Mouse (Mus musculus): ENCODE results near the gene Pex13. TPM values are rescaled to one million over a fixed set of nuclear protein-coding genes. Genes with fewer than 3 reads are reported as not detected.
"Not testable (repeated sequence)": the region's sequence is repeated elsewhere in the genome, so short reads cannot be mapped to it uniquely, and the experiment has no call there.

Pex13 gene
- polyA plus RNA-seq, 1 experiment from 2014 or later = 22.2 TPM

DNA sequence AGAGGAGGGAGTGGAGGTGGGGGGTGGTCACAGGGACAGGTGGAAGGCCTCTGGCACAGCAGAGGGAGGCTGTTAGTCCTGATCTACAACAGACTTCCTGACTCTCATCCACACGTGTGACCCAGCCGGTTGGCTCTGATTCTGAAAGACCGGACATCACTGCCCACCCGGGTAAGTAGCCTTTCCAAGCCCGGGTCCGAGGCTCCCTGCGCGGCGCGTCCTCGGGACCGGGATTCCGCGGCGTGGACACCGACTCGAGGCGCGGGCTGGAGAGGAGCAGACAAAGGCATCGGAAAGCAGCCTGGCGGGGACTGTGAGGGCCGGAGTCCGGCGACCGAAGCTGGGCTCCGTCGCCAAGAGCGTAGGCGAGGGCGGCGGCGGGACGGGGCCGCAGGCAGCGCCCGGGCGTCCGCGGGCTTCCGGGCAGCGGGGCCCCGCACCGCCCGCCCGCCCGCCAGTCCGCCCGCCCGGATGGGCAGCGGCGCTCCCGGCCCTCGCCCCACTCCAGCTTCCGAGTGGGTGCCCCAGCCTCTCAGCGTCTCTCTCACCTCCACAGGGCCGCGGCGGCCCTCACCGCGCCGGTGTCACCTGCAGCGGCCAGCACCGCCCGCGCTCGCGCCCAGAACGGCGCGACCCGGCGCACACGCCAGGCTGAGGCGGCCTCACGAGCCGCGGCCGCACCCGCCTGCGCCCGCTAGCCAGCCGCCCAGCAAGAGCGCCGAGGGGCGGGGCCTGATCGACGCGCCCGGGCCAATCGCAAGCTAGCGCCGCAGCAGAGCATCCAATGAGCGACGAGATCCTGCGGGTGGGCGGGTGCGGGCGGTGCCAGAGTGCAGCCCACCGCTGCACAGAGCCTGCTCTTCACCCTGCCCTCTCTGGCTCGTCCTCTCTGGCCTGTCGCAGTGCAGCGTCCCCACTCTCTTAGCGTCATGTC, 32.5 kb downstream of the Pex13 start, which contains the start of gene 0610010F05Rik:
Gene 0610010F05Rik, minus strand, starts transcription at position 695 of the 934 bp plus-strand sequence.
- Histone ChIP-seq H3K36me3 (ENCODE audit: insufficient read depth, low read length) (no peaks in the 10 kb centered on the region), H3K27me3 (replicated peaks; ENCODE audit: insufficient read depth, low read length) (no peaks in the 10 kb centered on the region), H3K9ac (replicated peaks; ENCODE audit: low read depth) (peak within 1 kb of the TSS; percentile 91), H3K4me3 (ENCODE audit: low read depth, low read length) (peak within 1 kb of the TSS; percentile 88), H3K27ac (ENCODE audit: low read length) (peak within 1 kb of the TSS; percentile 89), H3K4me1 (ENCODE audit: insufficient read depth, low read depth, low read length) (no peaks in the 10 kb centered on the region), H3K9me3 (ENCODE audit: low read length) (no peaks in the 10 kb centered on the region), H3K4me2 (replicated peaks; ENCODE audit: low read depth, low read length) (peak within 1 kb of the TSS; percentile 88)
- WGBS = under 1% methylated on average over 56 of the region's 103 CpGs
- TF ChIP-seq EP300 (IDR thresholded peaks at IDR 0.05) (no peak), CTCF (IDR thresholded peaks at IDR 0.05) (no peak)
- DNase-seq (ENCODE audit: low spot score) (peak; percentile 97), ATAC-seq (peak; percentile 100)

DNA sequence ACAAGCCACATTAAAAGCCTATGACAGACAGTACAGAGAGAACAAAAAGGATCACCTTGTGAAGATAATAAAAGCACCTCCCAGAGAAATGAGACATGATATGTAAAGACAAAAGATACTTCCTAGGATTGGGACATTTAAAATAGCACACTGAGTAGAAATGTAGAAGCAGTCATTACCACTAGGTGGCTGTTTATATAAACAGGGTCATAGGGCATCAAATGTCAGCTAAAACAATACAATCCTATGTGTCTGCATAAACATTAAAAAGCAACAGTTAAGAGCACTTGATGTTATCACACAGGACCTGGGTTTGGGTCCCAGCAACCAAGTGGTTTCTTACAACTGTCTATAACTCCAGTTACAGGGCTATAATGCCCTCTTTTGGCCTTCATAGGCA, 35.1 kb downstream of the Pex13 start:
- no peaks in the 10 kb centered on the region for H3K9me3 ChIP-seq (ENCODE audit: low read length)
- H3K4me1 ChIP-seq (ENCODE audit: insufficient read depth, low read depth, low read length) = no peaks in the 10 kb centered on the region
- TF ChIP-seq CTCF (IDR thresholded peaks at IDR 0.05) = peak; percentile 34
- TF ChIP-seq EP300 (IDR thresholded peaks at IDR 0.05) = no peak
- ATAC-seq = no peak
- H3K4me3 ChIP-seq (ENCODE audit: low read depth, low read length) = no peak overlapping the region
- no peaks in the 10 kb centered on the region for H3K27me3 ChIP-seq (replicated peaks; ENCODE audit: insufficient read depth, low read length)
- no peak overlapping the region for H3K9ac ChIP-seq (replicated peaks; ENCODE audit: low read depth)
- no peak overlapping the region for H3K27ac ChIP-seq (ENCODE audit: low read length)
- H3K4me2 ChIP-seq (replicated peaks; ENCODE audit: low read depth, low read length) = no peak overlapping the region
- no peaks in the 10 kb centered on the region for H3K36me3 ChIP-seq (ENCODE audit: insufficient read depth, low read length)
- peak; percentile 8 for DNase-seq (ENCODE audit: low spot score)

- no peaks in the 10 kb centered on the region for H3K27me3 ChIP-seq (replicated peaks; ENCODE audit: insufficient read depth, low read length)
- H3K9me3 ChIP-seq (ENCODE audit: low read length) = no peaks in the 10 kb centered on the region
- no peaks in the 10 kb centered on the region for H3K36me3 ChIP-seq (ENCODE audit: insufficient read depth, low read length)
- no peak overlapping the region for H3K4me2 ChIP-seq (replicated peaks; ENCODE audit: low read depth, low read length)
- no peak overlapping the region for H3K27ac ChIP-seq (ENCODE audit: low read length)
- H3K9ac ChIP-seq (replicated peaks; ENCODE audit: low read depth) = no peak overlapping the region
- no peak overlapping the region for H3K4me3 ChIP-seq (ENCODE audit: low read depth, low read length)
- no peaks in the 10 kb centered on the region for H3K4me1 ChIP-seq (ENCODE audit: insufficient read depth, low read depth, low read length)
- DNase-seq (ENCODE audit: low spot score) = no peak
- TF ChIP-seq EP300 (IDR thresholded peaks at IDR 0.05) (no peak), CTCF (IDR thresholded peaks at IDR 0.05) (no peak)
- ATAC-seq = no peak
- WGBS = 82% methylated on average over 5 of the region's 5 CpGs
Observed at GRCm38 (mm10) chr11:23618995-23619394, 46.8 kb downstream of the Pex13 start.

DNA sequence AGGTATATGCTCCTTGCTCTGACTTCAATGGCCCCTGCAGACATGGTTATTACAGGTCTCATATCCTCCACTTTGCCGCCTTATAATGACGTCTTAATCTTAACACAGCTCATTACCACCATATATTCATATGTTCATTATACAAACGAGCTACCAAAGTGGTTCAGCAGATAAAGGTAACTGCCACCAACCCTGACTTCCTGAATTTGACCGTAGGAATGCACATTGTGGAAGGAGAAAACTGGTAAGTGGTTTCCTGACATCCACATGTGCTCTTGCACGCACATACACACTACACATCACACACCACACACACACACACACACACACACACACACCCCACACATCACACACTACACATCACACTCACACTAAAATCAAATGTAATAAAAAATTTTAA, 51.2 kb downstream of the Pex13 start:
- 77% methylated on average over 5 of the region's 5 CpGs for WGBS
- H3K4me2 ChIP-seq (replicated peaks; ENCODE audit: low read depth, low read length) = no peak overlapping the region
- no peak for ATAC-seq
- TF ChIP-seq EP300 (IDR thresholded peaks at IDR 0.05) (no peak), CTCF (IDR thresholded peaks at IDR 0.05) (no peak)
- H3K9ac ChIP-seq (replicated peaks; ENCODE audit: low read depth) = no peak overlapping the region
- no peak overlapping the region for H3K4me3 ChIP-seq (ENCODE audit: low read depth, low read length)
- no peaks in the 10 kb centered on the region for H3K27me3 ChIP-seq (replicated peaks; ENCODE audit: insufficient read depth, low read length)
- H3K4me1 ChIP-seq (ENCODE audit: insufficient read depth, low read depth, low read length) = no peaks in the 10 kb centered on the region
- no peaks in the 10 kb centered on the region for H3K9me3 ChIP-seq (ENCODE audit: low read length)
- H3K36me3 ChIP-seq (ENCODE audit: insufficient read depth, low read length) = no peaks in the 10 kb centered on the region
- DNase-seq (ENCODE audit: low spot score) = no peak
- H3K27ac ChIP-seq (ENCODE audit: low read length) = no peak overlapping the region

- H3K9ac ChIP-seq (replicated peaks; ENCODE audit: low read depth); H3K27ac ChIP-seq (ENCODE audit: low read length); H3K9me3 ChIP-seq (ENCODE audit: low read length); H3K27me3 ChIP-seq (replicated peaks; ENCODE audit: insufficient read depth, low read length); H3K4me1 ChIP-seq (ENCODE audit: insufficient read depth, low read depth, low read length); H3K4me3 ChIP-seq (ENCODE audit: low read depth, low read length); DNase-seq (ENCODE audit: low spot score); H3K36me3 ChIP-seq (ENCODE audit: insufficient read depth, low read length); ATAC-seq; H3K4me2 ChIP-seq (replicated peaks; ENCODE audit: low read depth, low read length): not testable (repeated sequence)
- 81% methylated on average over 6 of the region's 6 CpGs for WGBS
Observed at GRCm38 (mm10) chr11:23607291-23607690, 58.5 kb downstream of the Pex13 start.

Other genes with a start within 250 kb of the Pex13 start
- gene Ahsa2, start 167.9 kb downstream of the Pex13 start, polyA plus RNA-seq (2015; fragmentation: Nextera tagmentation; extraction: Ambion mirVana) = 22.0 and 27.7 TPM in 2 replicates
- gene 1700093K21Rik, start 144.8 kb downstream of the Pex13 start, polyA plus RNA-seq (2015; fragmentation: Nextera tagmentation; extraction: Ambion mirVana) = 0.14 and 0.20 TPM in 2 replicates
- 18.8 and 22.3 TPM in 2 replicates for gene 0610010F05Rik, start 32.3 kb downstream of the Pex13 start, polyA plus RNA-seq (2015; fragmentation: Nextera tagmentation; extraction: Ambion mirVana)
- 11.1 and 11.7 TPM in 2 replicates for gene Pus10, start 285 bp downstream of the Pex13 start, polyA plus RNA-seq (2015; fragmentation: Nextera tagmentation; extraction: Ambion mirVana)
- 1.1 and 1.6 TPM in 2 replicates for gene Rel, start 105.0 kb upstream of the Pex13 start, polyA plus RNA-seq (2015; fragmentation: Nextera tagmentation; extraction: Ambion mirVana)
- gene Papolg, start 229.3 kb upstream of the Pex13 start, polyA plus RNA-seq (2015; fragmentation: Nextera tagmentation; extraction: Ambion mirVana) = 7.3 and 7.4 TPM in 2 replicates

All from lung, postnatal 0 days (tissue).